Mouse (Mus musculus) heart, embryonic 15.5 days (tissue): ENCODE results near the gene Meis2. TPM values are rescaled to one million over a fixed set of nuclear protein-coding genes. Genes with fewer than 3 reads are reported as not detected.

Experiments
- ATAC-seq: fragments of 200-750 bp; cut with Nextera tagmentation; replicated peaks from 2 replicates; pipeline ENCODE4 v1.8.0; 2017; ENCODE audit warnings: low read depth, moderate TSS enrichment; ENCODE audit not compliant: insufficient number of reproducible peaks, insufficient read depth, low FRiP score
- H3K27ac ChIP-seq: fragments of 300-500 bp; sonication (generic); 2 replicates; pipeline ENCODE4 v1.5.1; 2015; ENCODE audit warnings: mild to moderate bottlenecking, inconsistent platforms
- H3K27me3 ChIP-seq: fragments of 300-500 bp; sonication (generic); 2 replicates; pipeline ENCODE4 v1.6.1; 2015; ENCODE audit warnings: inconsistent platforms
- H3K36me3 ChIP-seq: fragments of 300-500 bp; sonication (generic); 2 replicates; pipeline ENCODE4 v1.6.1; 2015; ENCODE audit warnings: mild to moderate bottlenecking, inconsistent platforms
- H3K4me1 ChIP-seq: fragments of 300-500 bp; sonication (generic); replicated peaks from 2 replicates; pipeline ENCODE4 v1.6.1; 2015; ENCODE audit warnings: inconsistent platforms
- H3K4me2 ChIP-seq: fragments of 300-500 bp; sonication (generic); 2 replicates; pipeline ENCODE4 v1.6.1; 2015; ENCODE audit warnings: inconsistent platforms, mild to moderate bottlenecking, moderate library complexity
- H3K4me3 ChIP-seq: fragments of 300-500 bp; sonication (generic); 2 replicates; pipeline ENCODE4 v1.5.1; 2015; ENCODE audit warnings: mild to moderate bottlenecking, inconsistent platforms
- H3K9ac ChIP-seq: fragments of 300-500 bp; sonication (generic); 2 replicates; pipeline ENCODE4 v1.6.1; 2015; ENCODE audit warnings: mild to moderate bottlenecking, inconsistent platforms
- H3K9me3 ChIP-seq: fragments of 300-500 bp; sonication (generic); replicated peaks from 2 replicates; pipeline ENCODE4 v1.6.1; 2016; ENCODE audit warnings: inconsistent platforms
- WGBS: fragments of 180-500 bp; shearing (Covaris S2); methylation state at CpG from one replicate; pipeline ENCODE4 v1.1.7; 2015; ENCODE audit warnings: mixed read lengths; 5-methylcytosine and 5-hydroxymethylcytosine counted together
- polyA plus RNA-seq: library from polyadenylated mRNA; unstranded; fragments of >200 nt; fragmentation: Nextera tagmentation; extraction: Ambion mirVana; gene quantifications from 2 replicates; pipeline ENCODE4 v1.2.1, GENCODE M21; 2015

The Meis2 gene
- polyA plus RNA-seq, 1 experiment from 2014 or later: 25.7 TPM

DNA sequence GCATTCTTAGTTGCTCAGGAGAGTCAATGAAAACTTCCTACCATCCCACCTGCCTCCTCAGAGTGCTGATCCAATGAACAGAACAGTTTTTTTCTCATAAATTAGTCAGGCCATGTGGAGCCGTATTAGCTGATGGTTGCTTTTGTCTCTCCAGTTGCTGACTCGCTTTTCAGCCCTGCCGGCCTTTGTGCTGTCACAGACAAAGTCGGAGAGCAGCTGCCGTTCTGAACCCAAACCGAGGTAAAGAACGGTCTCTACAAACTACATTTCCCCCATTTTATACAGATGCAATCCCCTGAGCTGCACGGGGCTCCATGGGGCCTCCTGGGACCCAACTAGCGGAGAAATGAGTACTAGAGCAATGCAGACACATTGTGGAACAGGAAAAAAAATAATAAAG lies 45.7 kb downstream of the Meis2 start:
- 49% methylated on average over 9 of the region's 9 CpGs for WGBS
- ATAC-seq: no peak
- H3K4me2 ChIP-seq: no peak overlapping the region
- 0 out of 2 replicates have a peak overlapping the region, but pooled peaks have one; percentile 43 for H3K27ac ChIP-seq
- peaks cover 37% of the 10 kb centered on the region for H3K4me1 ChIP-seq
- H3K9me3 ChIP-seq: no peaks in the 10 kb centered on the region
- peaks cover 3% of the 10 kb centered on the region for H3K36me3 ChIP-seq
- no peak overlapping the region for H3K4me3 ChIP-seq
- no peak overlapping the region for H3K9ac ChIP-seq
- no peaks in the 10 kb centered on the region for H3K27me3 ChIP-seq

DNA sequence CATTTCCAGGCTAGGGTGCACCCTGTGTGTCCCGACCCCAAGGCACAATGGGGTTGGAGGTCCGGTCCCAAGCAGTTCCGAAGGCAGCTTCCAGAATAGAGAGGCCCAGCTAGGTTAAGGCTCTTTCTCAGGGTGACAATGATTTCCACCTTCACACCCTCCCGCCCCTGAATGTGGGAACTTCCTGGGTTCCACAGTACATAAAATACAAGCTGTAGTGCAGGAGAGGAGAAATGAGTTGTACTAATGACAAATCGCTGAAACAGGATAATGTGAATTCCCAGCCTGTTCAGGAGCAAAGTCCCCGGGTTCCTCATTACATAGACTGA lies 46.2 kb downstream of the Meis2 start:
- Histone ChIP-seq H3K4me3 (no peak overlapping the region), H3K9ac (no peak overlapping the region), H3K27ac (no peak overlapping the region), H3K4me1 (peaks cover 37% of the 10 kb centered on the region), H3K4me2 (no peak overlapping the region), H3K36me3 (peaks cover 3% of the 10 kb centered on the region), H3K27me3 (no peaks in the 10 kb centered on the region), H3K9me3 (no peaks in the 10 kb centered on the region)
- ATAC-seq: no peak
- 76% methylated on average over 6 of the region's 6 CpGs for WGBS

DNA sequence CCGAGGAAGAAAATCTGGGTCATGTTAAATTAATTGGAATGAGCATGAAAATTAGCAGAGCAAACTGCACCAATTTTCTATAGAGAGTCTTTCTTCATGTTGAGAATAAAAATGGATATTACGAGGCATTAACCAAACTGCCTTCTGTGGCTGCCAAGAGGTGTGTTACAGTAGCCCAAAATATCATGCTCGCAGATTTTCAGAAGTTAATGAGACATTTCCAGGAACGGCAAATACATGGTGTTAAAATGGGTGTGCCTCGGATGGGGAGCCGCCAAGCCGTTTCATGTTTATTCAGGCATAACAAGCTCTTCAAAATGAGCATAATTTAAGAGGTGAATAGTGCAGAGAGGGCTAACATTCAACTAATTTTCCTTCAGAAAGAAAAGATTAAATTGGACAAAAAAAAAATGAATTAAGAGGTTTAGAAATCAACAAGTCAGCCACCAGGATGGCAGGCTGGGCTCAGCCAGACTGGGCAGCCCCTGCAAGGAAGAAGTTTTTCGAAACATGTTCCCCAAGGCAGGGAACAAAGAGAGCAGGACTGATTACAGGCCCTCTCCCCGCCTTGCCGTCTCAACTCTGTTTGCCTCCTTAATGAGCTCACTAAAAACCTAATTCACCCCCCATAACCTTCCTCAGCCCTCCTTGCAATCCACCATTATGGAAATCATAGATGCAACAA lies 46.7 kb downstream of the Meis2 start:
- ATAC-seq: no peak
- H3K27ac ChIP-seq: no peak overlapping the region
- peaks cover 37% of the 10 kb centered on the region for H3K4me1 ChIP-seq
- H3K27me3 ChIP-seq: no peaks in the 10 kb centered on the region
- H3K9ac ChIP-seq: no peak overlapping the region
- no peaks in the 10 kb centered on the region for H3K9me3 ChIP-seq
- WGBS: 75% methylated on average over 10 of the region's 10 CpGs
- H3K36me3 ChIP-seq: peaks cover 3% of the 10 kb centered on the region
- no peak overlapping the region for H3K4me2 ChIP-seq
- H3K4me3 ChIP-seq: no peak overlapping the region

DNA sequence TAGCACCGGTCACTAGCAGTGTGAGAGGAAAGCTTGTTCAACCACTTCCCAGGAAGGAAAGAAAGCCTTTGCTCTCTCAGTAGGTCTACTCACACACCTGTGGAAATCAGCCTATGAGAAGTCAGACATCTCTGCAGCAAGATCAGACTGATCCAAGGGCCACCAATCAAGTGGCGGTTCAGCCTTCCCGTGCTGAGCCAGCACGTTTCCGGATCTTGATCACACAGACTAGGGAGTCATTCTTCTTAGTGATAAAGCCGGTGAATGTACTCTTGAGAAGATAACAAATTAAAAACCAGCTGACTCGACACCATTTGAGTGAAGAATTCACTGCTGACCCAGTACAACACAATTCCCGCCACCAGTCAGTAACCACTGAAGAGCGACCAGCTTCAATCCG lies 50.1 kb downstream of the Meis2 start:
- no peaks in the 10 kb centered on the region for H3K27me3 ChIP-seq
- H3K36me3 ChIP-seq: peaks cover 3% of the 10 kb centered on the region
- no peak overlapping the region for H3K4me3 ChIP-seq
- WGBS: 58% methylated on average over 10 of the region's 10 CpGs
- H3K4me2 ChIP-seq: no peak overlapping the region
- H3K9me3 ChIP-seq: no peaks in the 10 kb centered on the region
- peaks cover 16% of the 10 kb centered on the region for H3K4me1 ChIP-seq
- no peak overlapping the region for H3K27ac ChIP-seq
- no peak for ATAC-seq
- H3K9ac ChIP-seq: no peak overlapping the region

DNA sequence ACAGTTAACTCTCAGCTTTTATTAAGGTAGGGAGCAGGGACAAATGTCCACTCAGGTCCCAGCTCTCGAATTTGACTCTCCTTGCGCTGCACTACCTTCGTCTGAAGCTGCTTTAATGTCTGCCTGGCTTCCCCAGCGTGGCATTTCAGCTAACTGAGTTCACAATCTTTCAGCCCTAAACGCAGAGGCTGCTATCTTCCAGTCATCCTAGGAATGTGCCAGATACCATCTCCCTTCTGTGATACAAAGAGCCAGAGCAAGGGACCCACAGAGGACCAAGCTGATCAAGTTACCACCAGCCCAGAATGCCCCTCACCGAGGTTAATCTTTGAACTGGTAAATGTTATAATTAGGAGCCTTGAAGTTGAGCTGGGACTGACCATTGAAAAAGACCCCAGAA lies 55.2 kb downstream of the Meis2 start:
- peaks cover 21% of the 10 kb centered on the region for H3K4me1 ChIP-seq
- no peaks in the 10 kb centered on the region for H3K9me3 ChIP-seq
- H3K4me2 ChIP-seq: no peak overlapping the region
- H3K9ac ChIP-seq: no peak overlapping the region
- no peak for ATAC-seq
- no peaks in the 10 kb centered on the region for H3K36me3 ChIP-seq
- no peaks in the 10 kb centered on the region for H3K27me3 ChIP-seq
- H3K27ac ChIP-seq: peak overlapping the region; percentile 39
- WGBS: 20% methylated on average over 6 of the region's 6 CpGs
- H3K4me3 ChIP-seq: no peak overlapping the region

DNA sequence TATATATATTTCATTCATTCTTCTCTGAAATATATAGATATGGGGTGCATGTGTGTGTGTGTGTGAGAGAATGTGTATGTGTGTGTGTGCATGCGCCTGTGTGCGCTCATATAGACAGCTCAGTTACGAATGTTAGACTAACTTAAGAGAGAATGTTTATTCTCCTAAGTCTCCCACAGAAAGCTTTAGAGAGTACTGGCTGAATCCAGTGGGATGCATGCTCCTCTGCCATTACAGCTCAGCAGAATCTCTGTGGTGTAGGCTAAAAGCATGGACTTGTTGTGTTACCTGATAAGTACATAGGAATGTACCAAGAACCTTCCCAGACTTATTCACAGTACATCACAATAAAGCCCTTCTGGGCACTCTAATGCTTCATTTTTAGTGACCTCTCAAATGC lies 55.6 kb downstream of the Meis2 start:
- Histone ChIP-seq H3K4me2 (no peak overlapping the region), H3K4me3 (no peak overlapping the region), H3K9me3 (no peaks in the 10 kb centered on the region), H3K36me3 (no peaks in the 10 kb centered on the region), H3K27me3 (no peaks in the 10 kb centered on the region), H3K27ac (peak overlapping the region; percentile 39; the same call in 1 of the 2 replicates), H3K9ac (no peak overlapping the region), H3K4me1 (peaks cover 19% of the 10 kb centered on the region)
- WGBS: 89% methylated on average over 3 of the region's 3 CpGs
- no peak for ATAC-seq

DNA sequence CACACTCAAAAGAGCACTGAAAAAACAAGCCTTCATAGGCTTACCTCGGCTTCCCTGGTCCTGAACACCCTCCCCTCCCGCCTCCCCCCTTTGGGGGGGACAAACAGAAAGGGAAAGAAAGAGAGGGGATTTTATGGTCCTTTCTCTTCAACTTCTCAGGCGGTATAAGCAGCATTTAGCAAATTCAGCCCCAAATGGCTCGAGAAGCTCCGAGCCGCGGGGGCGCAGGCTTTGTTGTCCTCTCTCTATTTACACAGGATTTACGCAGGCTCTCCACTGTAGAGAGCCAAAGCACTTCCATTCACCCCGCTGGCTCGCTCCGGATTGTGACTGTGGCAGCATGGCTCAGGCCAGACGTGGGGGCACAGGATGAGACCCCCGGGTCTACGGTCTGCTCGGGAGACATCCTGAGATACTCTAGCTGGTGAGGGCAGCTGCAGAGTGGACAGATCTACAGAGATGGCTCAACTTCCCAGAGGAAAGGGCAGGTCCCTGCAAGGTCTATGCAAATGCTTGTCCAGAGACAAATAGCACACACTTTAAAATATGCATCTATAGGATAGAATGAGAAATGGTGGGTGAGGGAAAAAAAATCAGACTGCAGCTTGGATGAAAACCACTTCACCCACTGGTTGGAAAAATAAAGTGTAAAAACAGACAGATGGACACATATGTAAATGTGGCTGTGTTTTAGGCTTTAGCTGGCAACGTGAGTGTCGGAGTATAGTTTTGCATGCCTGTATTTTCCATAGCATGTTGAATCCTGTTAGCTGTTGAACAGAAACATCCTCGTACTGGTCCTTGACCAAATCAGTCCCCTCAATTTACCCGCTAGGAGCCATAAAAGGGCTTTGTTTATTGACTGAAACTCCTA lies 56.3 kb downstream of the Meis2 start:
- no peak overlapping the region for H3K27ac ChIP-seq
- peaks cover 19% of the 10 kb centered on the region for H3K4me1 ChIP-seq
- peak overlapping the region; percentile 17; the same call in 1 of the 2 replicates for H3K4me3 ChIP-seq
- peak overlapping the region; percentile 47 for H3K4me2 ChIP-seq
- ATAC-seq: no peak
- no peak overlapping the region for H3K9ac ChIP-seq
- H3K36me3 ChIP-seq: no peaks in the 10 kb centered on the region
- 40% methylated on average over 20 of the region's 20 CpGs for WGBS
- H3K27me3 ChIP-seq: no peaks in the 10 kb centered on the region
- H3K9me3 ChIP-seq: no peaks in the 10 kb centered on the region

DNA sequence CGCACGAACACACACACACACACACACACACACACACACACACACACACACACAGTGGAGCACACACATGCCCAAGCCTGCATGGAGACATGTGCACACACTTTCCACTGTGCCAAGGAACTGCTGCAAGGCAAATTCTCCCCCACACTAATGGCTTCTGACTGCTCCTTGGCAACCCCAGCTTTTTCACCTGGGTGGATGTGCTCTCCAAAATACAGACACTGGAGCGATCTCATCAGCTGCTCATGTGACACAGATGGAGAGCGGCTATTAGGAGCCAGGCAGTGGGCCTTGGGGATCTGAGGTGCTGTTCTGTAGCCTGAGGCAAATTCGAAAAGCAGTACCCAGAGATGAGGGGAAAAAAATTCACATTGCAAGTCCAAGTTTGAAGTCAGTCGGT lies 63.3 kb downstream of the Meis2 start:
- Histone ChIP-seq H3K9ac (no peak overlapping the region), H3K36me3 (peaks cover 12% of the 10 kb centered on the region; the same call in 1 of the 2 replicates), H3K27ac (no peak overlapping the region), H3K4me3 (no peak overlapping the region), H3K27me3 (no peaks in the 10 kb centered on the region), H3K9me3 (no peaks in the 10 kb centered on the region), H3K4me1 (0 out of 2 replicates have a peak, but pooled peaks cover 11% of the 10 kb centered on the region), H3K4me2 (no peak overlapping the region)
- WGBS: 67% methylated on average over 6 of the region's 6 CpGs
- ATAC-seq: no peak

DNA sequence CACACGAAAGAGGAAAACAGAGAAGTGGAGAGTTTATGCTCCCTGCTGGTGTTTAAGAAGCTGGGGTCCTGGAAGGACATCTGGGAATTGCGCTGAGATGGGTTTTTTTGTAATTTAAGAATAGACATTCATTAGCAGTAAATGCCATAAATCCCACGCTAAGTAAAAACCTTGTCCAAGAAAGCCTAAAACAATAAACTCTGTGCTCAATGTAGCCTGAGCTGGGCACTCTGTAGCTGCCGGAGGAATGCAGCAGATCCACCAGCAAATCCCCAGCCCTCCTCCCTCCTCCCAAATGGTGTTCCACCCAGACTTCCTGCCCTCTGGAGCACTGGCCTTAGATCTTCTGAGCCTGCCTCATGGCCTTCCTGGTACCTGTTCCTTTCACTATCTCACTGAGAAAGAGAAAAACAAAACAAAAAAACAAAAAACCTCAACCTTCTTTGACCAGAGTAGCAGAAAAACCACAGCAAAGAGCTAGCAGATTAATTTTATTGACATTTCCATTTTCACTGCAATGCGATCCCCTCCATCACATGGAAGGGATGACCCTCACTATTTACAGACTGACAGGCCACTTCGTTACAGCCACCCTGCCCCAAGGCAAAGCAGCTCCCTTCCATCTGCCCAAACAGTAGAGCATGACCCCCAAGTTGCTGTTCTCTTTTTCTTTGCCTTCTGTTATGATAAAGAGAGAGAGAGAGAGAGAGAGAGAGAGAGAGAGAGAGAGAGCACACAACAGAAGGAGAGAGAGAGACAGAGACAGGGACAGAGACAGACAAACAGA lies 64.1 kb downstream of the Meis2 start:
- Histone ChIP-seq H3K36me3 (peaks cover 12% of the 10 kb centered on the region; the same call in 1 of the 2 replicates), H3K4me1 (0 out of 2 replicates have a peak, but pooled peaks cover 11% of the 10 kb centered on the region), H3K27ac (no peak overlapping the region), H3K4me3 (no peak overlapping the region), H3K9me3 (no peaks in the 10 kb centered on the region), H3K4me2 (no peak overlapping the region), H3K27me3 (no peaks in the 10 kb centered on the region), H3K9ac (no peak overlapping the region)
- ATAC-seq: no peak
- WGBS: 65% methylated on average over 6 of the region's 6 CpGs

DNA sequence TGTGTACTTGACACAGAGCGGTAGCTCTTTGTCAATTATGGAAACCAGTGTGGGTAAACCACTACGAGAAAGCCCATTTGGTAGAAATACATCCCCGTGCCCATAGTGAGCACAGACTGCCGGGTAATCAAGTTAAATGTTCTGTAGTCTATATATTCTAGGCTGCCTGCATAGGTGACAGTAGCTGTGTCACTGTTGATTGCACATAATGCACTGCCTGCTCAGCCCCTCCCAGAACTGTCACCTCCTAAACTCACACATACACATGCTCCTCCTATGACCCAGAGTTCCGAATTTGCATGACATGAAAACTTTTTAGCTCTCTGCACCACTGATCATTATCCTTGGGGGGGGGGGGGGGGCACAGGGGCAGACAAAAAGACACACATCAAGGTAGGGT lies 65.1 kb downstream of the Meis2 start:
- peaks cover 12% of the 10 kb centered on the region; the same call in 1 of the 2 replicates for H3K36me3 ChIP-seq
- 80% methylated on average over 5 of the region's 5 CpGs for WGBS

DNA sequence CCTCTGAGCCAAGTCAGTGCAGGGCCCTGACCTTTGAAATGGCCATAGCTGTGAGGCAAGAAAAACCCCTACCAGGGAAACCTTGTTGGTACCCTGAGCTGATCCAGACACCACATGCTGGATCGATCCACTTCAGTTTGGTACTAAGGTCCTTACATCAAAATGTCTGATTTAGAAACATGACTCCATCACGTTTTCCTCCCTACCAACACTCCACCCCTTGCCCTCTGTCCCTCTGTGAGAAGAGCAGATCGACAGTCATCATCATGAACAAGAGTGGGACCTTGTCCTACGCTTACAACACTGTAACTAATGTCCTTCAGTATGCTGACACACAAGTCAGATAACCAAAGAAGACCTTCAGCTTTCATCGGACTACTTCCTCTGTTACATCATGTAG lies 66.8 kb downstream of the Meis2 start:
- no peaks in the 10 kb centered on the region for H3K9me3 ChIP-seq
- no peak overlapping the region for H3K4me2 ChIP-seq
- no peak for ATAC-seq
- H3K4me1 ChIP-seq: 0 out of 2 replicates have a peak, but pooled peaks cover 11% of the 10 kb centered on the region
- no peaks in the 10 kb centered on the region for H3K27me3 ChIP-seq
- H3K9ac ChIP-seq: no peak overlapping the region
- H3K4me3 ChIP-seq: no peak overlapping the region
- H3K36me3 ChIP-seq: peaks cover 12% of the 10 kb centered on the region; the same call in 1 of the 2 replicates
- 57% methylated on average over 5 of the region's 5 CpGs for WGBS
- no peak overlapping the region for H3K27ac ChIP-seq

More for the DNA sequence above, 65.1 kb downstream of the Meis2 start:
- Histone ChIP-seq H3K4me2 (no peak overlapping the region), H3K27ac (no peak overlapping the region), H3K4me1 (0 out of 2 replicates have a peak, but pooled peaks cover 11% of the 10 kb centered on the region), H3K4me3 (no peak overlapping the region), H3K27me3 (no peaks in the 10 kb centered on the region), H3K9me3 (no peaks in the 10 kb centered on the region), H3K9ac (no peak overlapping the region)
- no peak for ATAC-seq
